Mouse (Mus musculus) cerebellum, adult 9-11 months (tissue): ENCODE results near the gene Irak2.

Experiments used
- DNase-seq: peaks from one replicate; pipeline ENCODE4 v3.0.0; 2022

The Irak2 gene

DNA sequence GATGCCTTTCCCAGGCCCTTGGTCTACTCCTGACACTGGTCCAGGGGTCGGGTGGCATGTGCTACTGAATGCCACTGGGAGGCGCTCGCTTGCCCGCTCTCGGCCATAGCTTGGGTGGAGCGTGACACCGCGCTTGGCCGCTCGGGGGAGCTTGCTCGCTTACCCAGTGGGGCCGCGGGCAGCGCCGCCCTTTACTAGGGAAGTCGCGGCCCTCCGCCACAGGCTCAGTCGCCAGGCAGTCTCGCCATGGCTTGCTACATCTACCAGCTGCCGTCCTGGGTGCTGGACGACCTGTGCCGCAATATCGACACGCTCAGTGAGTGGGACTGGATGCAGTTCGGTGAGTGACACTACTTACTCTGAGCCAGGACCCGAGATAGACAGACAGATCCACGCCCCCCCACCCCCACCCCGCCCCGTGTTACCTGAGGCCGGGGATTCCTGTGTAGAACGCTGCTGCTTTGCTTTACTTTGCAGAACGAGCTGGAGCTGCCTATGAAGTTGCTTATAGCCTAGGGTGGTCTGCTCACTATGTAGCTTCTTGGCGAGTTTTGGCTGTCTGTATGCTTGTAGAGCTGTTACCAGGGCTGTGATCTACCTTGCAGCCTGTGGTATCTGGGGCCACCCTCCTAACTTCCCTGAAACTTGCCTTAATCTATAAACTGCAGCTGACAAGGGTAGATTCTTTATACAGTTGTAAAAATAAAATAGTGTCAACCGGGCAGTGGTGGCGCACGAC is at the start of gene Irak2:
Gene Irak2 (plus strand): TSS at position 166 of the 739 bp plus-strand sequence.
- peak; percentile 94 for DNase-seq

GRCm38 (mm10) chr6:113592637-113593036 is 45.6 kb upstream of the Irak2 start:
- DNase-seq = no peak

DNA sequence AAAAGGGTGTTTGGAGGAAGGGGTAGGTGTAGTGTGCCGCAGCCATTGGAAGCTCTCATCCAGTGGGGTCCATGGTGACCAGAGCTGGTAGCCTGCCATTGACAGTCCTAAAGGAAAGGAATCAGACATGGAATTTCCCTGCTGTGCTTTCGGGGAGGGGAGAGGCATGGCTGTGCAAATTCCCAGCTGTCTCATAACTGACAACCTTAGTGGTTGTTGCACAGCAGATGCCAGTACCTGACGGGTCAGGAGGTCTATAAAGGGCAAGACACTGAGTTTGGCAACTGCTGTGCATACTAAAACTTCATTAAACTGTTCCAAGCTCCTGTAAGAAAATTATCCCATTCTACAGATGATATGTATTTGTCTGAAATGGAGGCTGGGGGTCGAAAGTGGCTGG is 40.3 kb upstream of the Irak2 start:
- no peak for DNase-seq

GRCm38 (mm10) chr6:113599833-113600232 is 38.4 kb upstream of the Irak2 start:
- DNase-seq = no peak

DNA sequence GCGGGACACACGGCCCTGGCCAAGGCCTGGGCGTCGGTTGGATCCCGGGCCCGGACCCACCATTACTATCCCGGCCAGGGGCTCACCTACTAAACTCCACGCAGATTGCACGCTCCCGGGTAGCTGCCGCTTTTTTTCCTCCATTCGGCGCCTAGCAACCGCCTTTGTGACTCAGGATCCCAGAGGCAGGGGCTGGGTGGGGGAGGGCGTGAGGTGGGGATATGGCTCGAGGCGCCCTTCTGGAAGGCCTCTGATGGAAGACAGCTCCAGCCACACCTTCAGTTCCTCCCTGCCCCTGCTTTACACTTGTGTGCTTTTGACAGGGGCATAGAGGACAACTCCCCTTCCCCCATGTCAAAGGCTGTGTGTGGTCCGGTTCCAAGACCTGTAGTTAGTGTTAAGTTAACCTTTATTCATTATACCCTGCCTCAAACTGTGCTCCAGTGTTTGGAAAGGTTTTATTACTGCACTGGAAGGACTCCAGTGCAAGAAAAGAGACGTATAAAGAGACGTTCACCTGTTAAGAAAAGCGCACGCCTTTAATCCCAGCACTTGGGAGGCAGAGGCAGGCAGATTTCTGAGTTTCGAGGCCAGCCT is 37.6 kb upstream of the Irak2 start, which contains the start of gene Fancd2os:
Gene Fancd2os (minus strand): TSS at position 173 of the 597 bp plus-strand sequence.
- DNase-seq = no peak

DNA sequence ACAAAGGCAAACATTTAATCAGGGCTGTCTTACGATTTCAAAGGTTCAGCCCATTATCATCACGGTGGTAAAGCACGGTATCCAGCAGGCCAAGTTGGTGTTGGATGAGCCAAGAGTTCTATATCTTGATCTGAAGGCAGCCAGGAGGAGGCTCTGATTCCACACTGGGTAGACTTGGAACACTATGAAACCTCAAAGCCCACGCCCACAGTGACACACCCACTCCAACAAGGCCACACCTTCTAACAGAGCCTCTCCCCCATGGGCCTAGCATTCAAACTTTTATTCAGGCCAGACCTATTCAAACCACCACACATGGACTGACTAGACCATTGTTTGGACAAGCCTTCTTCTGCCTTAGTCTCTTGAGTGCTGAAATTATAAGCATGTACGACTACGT is 35.4 kb upstream of the Irak2 start:
- DNase-seq = no peak

DNA sequence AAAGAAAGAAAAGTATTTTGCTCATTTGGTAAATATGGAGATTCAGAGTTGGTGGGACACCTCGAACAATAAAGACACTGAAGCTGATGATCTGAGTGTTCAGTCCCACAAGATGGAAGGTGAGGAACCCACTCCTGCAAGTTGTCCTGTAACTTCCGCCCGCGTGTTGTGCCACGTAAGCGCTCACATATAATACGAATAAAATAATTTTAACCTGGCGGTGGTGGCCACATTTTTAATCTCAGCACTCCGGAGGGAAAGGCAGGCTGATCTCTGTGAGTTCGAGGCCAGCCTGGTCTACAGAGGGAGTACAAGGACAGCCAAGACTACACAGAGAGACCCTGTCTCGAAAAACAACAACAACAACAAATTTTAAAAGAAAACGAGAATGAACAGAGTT is 34.3 kb upstream of the Irak2 start:
- DNase-seq = no peak

- DNase-seq = peak; percentile 94
Measured at GRCm38 (mm10) chr6:113604432-113605223, 33.6 kb upstream of the Irak2 start, which contains the start of gene Brk1. TSS of gene Brk1 (plus strand) at chr6:113604772.

GRCm38 (mm10) chr6:113605224-113605545 is 33.1 kb upstream of the Irak2 start:
- DNase-seq = no peak

- DNase-seq = no peak
Measured at GRCm38 (mm10) chr6:113608871-113609270, 29.4 kb upstream of the Irak2 start.

DNA sequence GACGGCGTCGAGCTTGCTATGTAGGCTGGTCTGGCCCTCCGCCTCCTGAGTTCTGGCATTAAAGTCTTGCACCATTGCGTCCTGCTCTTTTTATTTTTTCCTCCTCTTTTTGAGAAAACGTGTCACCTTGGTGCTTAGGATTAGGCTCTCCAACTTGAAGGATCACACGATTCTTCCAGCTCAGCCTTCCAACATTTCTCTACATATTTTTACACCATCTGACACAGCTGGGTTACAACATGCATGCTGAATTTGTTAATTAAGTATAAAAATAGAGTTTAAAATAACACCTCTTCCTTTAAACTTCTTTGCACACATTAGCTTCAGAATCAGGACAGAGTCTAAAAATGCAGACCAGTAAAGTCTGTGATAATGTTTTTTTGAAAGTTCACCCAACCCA is 29.0 kb upstream of the Irak2 start:
- no peak for DNase-seq

DNA sequence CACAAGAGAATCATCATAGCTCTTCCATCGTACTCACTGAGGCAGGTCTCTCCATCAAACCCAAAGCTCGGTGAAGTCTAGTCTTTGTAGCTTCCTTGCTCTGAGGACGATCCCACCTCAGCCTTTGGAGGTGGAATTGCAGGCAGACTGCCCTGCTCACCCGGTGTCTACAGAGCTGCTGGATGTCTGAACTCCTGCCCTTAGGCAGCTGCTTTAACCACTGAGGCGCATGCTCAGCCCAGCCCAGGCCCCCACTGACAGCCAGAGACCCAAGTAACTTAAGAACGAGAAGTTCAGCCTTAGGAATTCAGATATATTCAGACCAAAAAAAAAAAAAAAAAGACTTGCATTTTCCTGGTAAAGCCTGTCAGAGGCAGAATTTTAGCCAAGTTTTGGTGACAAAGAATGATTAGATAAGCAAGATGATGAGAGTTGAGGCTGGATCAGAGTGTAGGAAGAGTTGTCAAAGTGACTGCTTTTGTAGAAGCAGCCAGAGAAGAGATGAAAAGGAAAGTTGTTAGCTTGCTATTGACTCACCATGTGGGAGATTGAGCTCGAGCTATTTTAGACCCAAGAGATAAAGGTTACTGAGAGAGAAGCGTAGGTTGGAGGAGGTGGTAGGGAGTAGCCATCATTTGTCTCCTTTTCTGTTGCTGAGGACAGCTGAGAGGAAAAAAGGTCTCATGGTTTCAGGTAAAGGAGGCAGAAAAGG is 25.9 kb upstream of the Irak2 start:
- no peak for DNase-seq

GRCm38 (mm10) chr6:113614152-113614551 is 24.1 kb upstream of the Irak2 start:
- DNase-seq = no peak

GRCm38 (mm10) chr6:113614997-113615396 is 23.3 kb upstream of the Irak2 start:
- DNase-seq = no peak

GRCm38 (mm10) chr6:113615489-113615888 is 22.8 kb upstream of the Irak2 start:
- DNase-seq = no peak

DNA sequence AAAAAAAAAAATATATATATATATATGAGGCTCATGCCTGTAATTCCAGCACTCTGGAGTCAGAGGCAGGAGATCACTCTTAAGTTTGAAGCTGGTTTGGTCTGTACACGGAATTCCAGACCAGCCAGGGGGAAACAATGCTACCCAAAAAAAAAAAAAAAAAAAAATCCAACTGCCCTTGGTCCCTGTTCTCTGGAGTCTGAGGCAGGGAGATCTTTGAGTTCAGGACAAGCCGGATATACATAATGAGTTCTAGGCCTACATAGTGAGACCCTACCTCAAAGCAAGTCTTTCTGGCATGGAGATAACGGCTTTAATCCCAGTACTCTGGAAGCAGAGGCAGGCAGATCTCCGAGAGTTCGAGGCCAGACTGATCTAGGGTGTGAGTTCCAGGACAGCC is 14.9 kb upstream of the Irak2 start:
- DNase-seq = peak; percentile 29

GRCm38 (mm10) chr6:113623941-113624751 is 14.1 kb upstream of the Irak2 start, which contains the start of gene Vhl:
TSS of gene Vhl (plus strand) at chr6:113623959.
- peak; percentile 87 for DNase-seq

DNA sequence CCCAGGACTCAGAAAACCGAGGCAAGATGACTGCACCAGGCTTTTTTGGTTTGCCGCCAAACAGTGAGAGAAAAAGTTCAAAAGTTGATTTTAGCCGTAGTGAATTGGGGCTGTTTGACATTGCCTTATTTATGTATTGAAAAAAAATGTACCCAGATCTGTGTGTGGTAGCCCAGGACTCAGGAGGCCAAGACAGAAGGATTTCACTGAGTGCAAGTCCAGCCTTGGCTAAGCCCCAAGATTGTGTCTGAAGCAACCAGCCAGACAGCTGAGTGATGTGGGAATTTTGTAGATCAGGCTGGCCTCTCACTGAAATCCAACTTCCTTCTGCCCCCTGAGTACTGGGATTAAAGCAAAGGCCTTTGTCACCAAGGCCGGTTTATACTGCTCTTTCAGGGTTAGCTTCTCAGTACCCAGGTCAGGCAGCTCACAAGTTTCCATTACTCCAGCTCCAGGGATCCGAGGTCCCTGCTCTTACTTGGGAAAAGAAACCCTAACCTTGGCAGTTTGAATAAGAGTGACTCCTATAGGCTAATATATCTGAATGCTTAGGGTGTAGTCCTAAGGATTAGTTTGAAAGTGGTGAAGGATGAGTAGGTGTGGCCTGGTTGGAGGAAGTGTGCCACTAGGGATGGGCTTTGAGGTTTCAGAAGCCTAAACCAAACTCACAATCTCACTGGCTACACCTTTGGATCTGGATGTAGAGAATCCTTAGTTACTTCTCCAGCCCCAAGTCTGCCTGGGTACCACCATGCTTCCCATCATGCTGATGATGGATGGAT is 13.1 kb upstream of the Irak2 start:
- DNase-seq = peak; percentile 28

- no peak for DNase-seq
Measured at GRCm38 (mm10) chr6:113630322-113630721, 7.9 kb upstream of the Irak2 start.

DNA sequence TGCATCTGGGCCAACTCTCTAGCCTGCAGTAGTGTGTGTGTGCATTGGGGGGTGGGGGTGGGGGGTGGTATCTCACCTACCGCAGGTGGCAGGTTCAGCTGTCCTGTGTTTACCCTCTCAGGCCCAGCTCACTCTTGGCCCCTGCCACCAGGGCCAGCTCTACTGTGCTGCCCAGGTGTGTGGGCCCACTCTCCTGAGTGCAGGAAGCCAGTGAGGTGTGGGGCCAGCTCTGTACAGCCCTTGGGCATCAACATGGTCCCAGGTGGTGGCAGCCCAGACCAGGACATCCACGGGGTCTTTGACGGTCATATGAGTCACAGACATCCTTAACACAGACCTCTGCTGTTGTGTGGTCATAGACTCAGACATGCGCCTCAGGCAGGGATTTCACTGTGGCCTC is 5.4 kb upstream of the Irak2 start:
- no peak for DNase-seq

GRCm38 (mm10) chr6:113639201-113639600 is 934 bp downstream of the Irak2 start:
- DNase-seq = no peak
